Mouse (Mus musculus): ENCODE results near the gene Rgs12. TPM values are rescaled to one million over a fixed set of nuclear protein-coding genes. Genes with fewer than 3 reads are reported as not detected.

The Rgs12 gene
- polyA plus RNA-seq (2012; rRNA removed) (18.7 and 21.7 TPM in 2 replicates), polyA plus RNA-seq (2014; fragmentation: Nextera tagmentation; extraction: Ambion mirVana) (17.1 and 20.4 TPM in 2 replicates)

GRCm38 (mm10) chr5:34948861-34949760 is at the start of gene Rgs12:
TSS of gene Rgs12 (plus strand) at chr5:34949445.
- TF ChIP-seq EP300 (IDR thresholded peaks at IDR 0.05; ENCODE audit: low read depth) (no peak), CTCF (IDR thresholded peaks at IDR 0.05; ENCODE audit: low read depth) (no peak)
- peak within 1 kb of the TSS; percentile 84 to 93 for H3K4me3 ChIP-seq (ENCODE audit: insufficient read depth in 1 of 2, low read depth in 2 of 2, low read length in 2 of 2)
- WGBS (ENCODE audit: insufficient replicate concordance) = under 1% methylated on average over 76 of the region's 84 CpGs
- no peaks in the 10 kb centered on the region for H3K36me3 ChIP-seq (replicated peaks; ENCODE audit: control insufficient read depth, insufficient read depth, low read depth)
- peak within 1 kb of the TSS; percentile 98 for H3K4me2 ChIP-seq (ENCODE audit: low read depth)
- ATAC-seq (ENCODE audit: insufficient read depth) = peak; percentile 97
- peak within 1 kb of the TSS; percentile 92 for H3K9ac ChIP-seq (replicated peaks)
- peak; percentile 79 to 81 (median 80) for DNase-seq (ENCODE audit: low read depth in 3 of 3, low spot score in 3 of 3)
- H3K9me3 ChIP-seq (ENCODE audit: control insufficient read depth, low read length) = no peaks in the 10 kb centered on the region
- no peaks in the 10 kb centered on the region for H3K27me3 ChIP-seq (ENCODE audit: control insufficient read depth, insufficient read depth, low read length)
- peak within 1 kb of the TSS; percentile 71 for H3K27ac ChIP-seq
- peaks cover 7 to 26% of the 10 kb centered on the region in 2 experiments for H3K4me1 ChIP-seq (replicated peaks; ENCODE audit: control insufficient read depth in 2 of 2, insufficient read depth in 2 of 2, low read length in 1 of 2)

- no peak for ATAC-seq (ENCODE audit: insufficient read depth)
- peaks cover 30% of the 10 kb centered on the region for H3K36me3 ChIP-seq (replicated peaks; ENCODE audit: control insufficient read depth, insufficient read depth, low read depth)
These were observed 49.3 kb upstream of the Rgs12 start for GRCm38 (mm10) chr5:34899787-34900469.

GRCm38 (mm10) chr5:34902371-34902770 is 46.9 kb upstream of the Rgs12 start:
- no peak for ATAC-seq (ENCODE audit: insufficient read depth)

More at GRCm38 (mm10) chr5:34899787-34900469, 49.3 kb upstream of the Rgs12 start:
- H3K4me1 ChIP-seq (replicated peaks; ENCODE audit: control insufficient read depth in 2 of 2, insufficient read depth in 2 of 2, low read length in 1 of 2) = peaks cover 16% of the 10 kb centered on the region in 2 experiments
- H3K4me2 ChIP-seq (ENCODE audit: low read depth) = no peak overlapping the region
- no peaks in the 10 kb centered on the region for H3K27me3 ChIP-seq (ENCODE audit: control insufficient read depth, insufficient read depth, low read length)
- H3K9ac ChIP-seq (replicated peaks) = no peak overlapping the region
- H3K4me3 ChIP-seq (ENCODE audit: insufficient read depth in 1 of 2, low read depth in 2 of 2, low read length in 2 of 2) = no peak overlapping the region
- TF ChIP-seq CTCF (IDR thresholded peaks at IDR 0.05; ENCODE audit: low read depth) (no peak), EP300 (IDR thresholded peaks at IDR 0.05; ENCODE audit: low read depth) (no peak)
- WGBS (ENCODE audit: insufficient replicate concordance) = 86% methylated on average over 6 of the region's 6 CpGs
- H3K27ac ChIP-seq = no peak overlapping the region
- no peak for DNase-seq (ENCODE audit: low read depth in 3 of 3, low spot score in 3 of 3)
- H3K9me3 ChIP-seq (ENCODE audit: control insufficient read depth, low read length) = no peaks in the 10 kb centered on the region

GRCm38 (mm10) chr5:34902811-34903385 is 46.3 kb upstream of the Rgs12 start:
- no peak for DNase-seq (ENCODE audit: low read depth in 3 of 3, low spot score in 3 of 3)
- H3K27me3 ChIP-seq (ENCODE audit: control insufficient read depth, insufficient read depth, low read length) = no peaks in the 10 kb centered on the region
- TF ChIP-seq EP300 (IDR thresholded peaks at IDR 0.05; ENCODE audit: low read depth) (no peak), CTCF (IDR thresholded peaks at IDR 0.05; ENCODE audit: low read depth) (no peak)
- H3K4me3 ChIP-seq (ENCODE audit: insufficient read depth in 1 of 2, low read depth in 2 of 2, low read length in 2 of 2) = no peak overlapping the region
- peaks cover 29% of the 10 kb centered on the region for H3K36me3 ChIP-seq (replicated peaks; ENCODE audit: control insufficient read depth, insufficient read depth, low read depth)
- no peak for ATAC-seq (ENCODE audit: insufficient read depth)
- H3K9ac ChIP-seq (replicated peaks) = no peak overlapping the region
- H3K4me1 ChIP-seq (replicated peaks; ENCODE audit: control insufficient read depth in 2 of 2, insufficient read depth in 2 of 2, low read length in 1 of 2) = no peaks in the 10 kb centered on the region
- no peaks in the 10 kb centered on the region for H3K9me3 ChIP-seq (ENCODE audit: control insufficient read depth, low read length)
- 90% methylated on average over 5 of the region's 5 CpGs for WGBS (ENCODE audit: insufficient replicate concordance)
- H3K27ac ChIP-seq = no peak overlapping the region
- H3K4me2 ChIP-seq (ENCODE audit: low read depth) = no peak overlapping the region

More at GRCm38 (mm10) chr5:34902371-34902770, 46.9 kb upstream of the Rgs12 start:
- no peak overlapping the region for H3K27ac ChIP-seq
- no peaks in the 10 kb centered on the region for H3K27me3 ChIP-seq (ENCODE audit: control insufficient read depth, insufficient read depth, low read length)
- H3K4me2 ChIP-seq (ENCODE audit: low read depth) = no peak overlapping the region
- peaks cover 0 to 1% of the 10 kb centered on the region in 2 experiments; a peak in 2 of 4 replicates for H3K4me1 ChIP-seq (replicated peaks; ENCODE audit: control insufficient read depth in 2 of 2, insufficient read depth in 2 of 2, low read length in 1 of 2)
- no peaks in the 10 kb centered on the region for H3K9me3 ChIP-seq (ENCODE audit: control insufficient read depth, low read length)
- peaks cover 29% of the 10 kb centered on the region for H3K36me3 ChIP-seq (replicated peaks; ENCODE audit: control insufficient read depth, insufficient read depth, low read depth)
- TF ChIP-seq CTCF (IDR thresholded peaks at IDR 0.05; ENCODE audit: low read depth) (no peak), EP300 (IDR thresholded peaks at IDR 0.05; ENCODE audit: low read depth) (no peak)
- H3K9ac ChIP-seq (replicated peaks) = no peak overlapping the region
- H3K4me3 ChIP-seq (ENCODE audit: insufficient read depth in 1 of 2, low read depth in 2 of 2, low read length in 2 of 2) = no peak overlapping the region
- no peak for DNase-seq (ENCODE audit: low read depth in 3 of 3, low spot score in 3 of 3)

Data from liver, embryonic 14.5 days (tissue).